Mouse (Mus musculus) liver, postnatal 0 days (tissue): ENCODE results near the gene Rpl18. TPM values are rescaled to one million over a fixed set of nuclear protein-coding genes. Genes with fewer than 3 reads are reported as not detected.

ENCODE experiments used
- ATAC-seq: fragments of 200-750 bp; cut with Nextera tagmentation; 2 replicates; pipeline ENCODE4 v1.8.0; 2017; ENCODE audit warnings: mild to moderate bottlenecking, moderate library complexity
- DNase-seq: peaks from one replicate; pipeline ENCODE4 v3.0.0-alpha.2; 2016
- H3K27ac ChIP-seq: fragments of 300-500 bp; sonication (generic); 2 replicates; pipeline ENCODE4 v1.5.1; 2014; ENCODE audit warnings: antibody characterized with exemption, moderate library complexity, mild to moderate bottlenecking, low read depth
- H3K27me3 ChIP-seq: fragments of 300-500 bp; sonication (generic); 2 replicates; pipeline ENCODE4 v1.6.1; 2014; ENCODE audit warnings: low read length, control low read depth, mixed read lengths; ENCODE audit not compliant: insufficient read depth
- H3K36me3 ChIP-seq: fragments of 300-500 bp; sonication (generic); replicated peaks from 2 replicates; pipeline ENCODE4 v1.6.1; 2014; ENCODE audit warnings: mild to moderate bottlenecking, control low read depth, low read length, moderate library complexity, mixed read lengths; ENCODE audit not compliant: insufficient read depth
- H3K4me1 ChIP-seq: fragments of 300-500 bp; sonication (generic); 2 replicates; pipeline ENCODE4 v1.6.1; 2014; ENCODE audit warnings: antibody characterized with exemption, mild to moderate bottlenecking, control low read depth; ENCODE audit not compliant: insufficient read depth
- H3K4me2 ChIP-seq: fragments of 300-500 bp; sonication (generic); 2 replicates; pipeline ENCODE4 v1.6.1; 2014; ENCODE audit warnings: low read depth, mild to moderate bottlenecking, low read length, moderate library complexity, mixed read lengths
- H3K4me3 ChIP-seq: fragments of 300-500 bp; sonication (generic); 2 replicates; pipeline ENCODE4 v1.5.1; 2014; ENCODE audit warnings: low read depth, low read length
- H3K9ac ChIP-seq: fragments of 300-500 bp; sonication (generic); replicated peaks from 2 replicates; pipeline ENCODE4 v1.6.1; 2014; ENCODE audit warnings: mild to moderate bottlenecking, moderate library complexity
- H3K9me3 ChIP-seq: fragments of 300-500 bp; sonication (generic); 2 replicates; pipeline ENCODE4 v1.6.1; 2016; ENCODE audit warnings: mild to moderate bottlenecking, control low read depth, low read length, mixed read lengths
- CTCF ChIP-seq: sonication (generic); IDR thresholded peaks from 2 replicates; pipeline ENCODE4 v1.5.1; 2016; ENCODE audit warnings: antibody characterized with exemption, low read depth
- EP300 ChIP-seq: IDR thresholded peaks from 2 replicates; pipeline ENCODE4 v1.6.1; 2016; ENCODE audit warnings: antibody characterized with exemption, low read depth, mild to moderate bottlenecking
- WGBS: fragments of 180-500 bp; shearing (Covaris S2); extraction: QIAGEN DNeasy Blood & Tissue Kit; methylation state at CpG from one replicate; pipeline ENCODE4 v1.1.7; 2014; ENCODE audit not compliant: insufficient replicate concordance; 5-methylcytosine and 5-hydroxymethylcytosine counted together
- polyA plus RNA-seq: library from polyadenylated mRNA; unstranded; fragments of >200 nt; fragmentation: Nextera tagmentation; extraction: Ambion mirVana; gene quantifications from 2 replicates; pipeline ENCODE4 v1.2.1, GENCODE M21; 2015

The Rpl18 gene
- polyA plus RNA-seq, 1 experiment from 2014 or later, result 494 TPM

DNA sequence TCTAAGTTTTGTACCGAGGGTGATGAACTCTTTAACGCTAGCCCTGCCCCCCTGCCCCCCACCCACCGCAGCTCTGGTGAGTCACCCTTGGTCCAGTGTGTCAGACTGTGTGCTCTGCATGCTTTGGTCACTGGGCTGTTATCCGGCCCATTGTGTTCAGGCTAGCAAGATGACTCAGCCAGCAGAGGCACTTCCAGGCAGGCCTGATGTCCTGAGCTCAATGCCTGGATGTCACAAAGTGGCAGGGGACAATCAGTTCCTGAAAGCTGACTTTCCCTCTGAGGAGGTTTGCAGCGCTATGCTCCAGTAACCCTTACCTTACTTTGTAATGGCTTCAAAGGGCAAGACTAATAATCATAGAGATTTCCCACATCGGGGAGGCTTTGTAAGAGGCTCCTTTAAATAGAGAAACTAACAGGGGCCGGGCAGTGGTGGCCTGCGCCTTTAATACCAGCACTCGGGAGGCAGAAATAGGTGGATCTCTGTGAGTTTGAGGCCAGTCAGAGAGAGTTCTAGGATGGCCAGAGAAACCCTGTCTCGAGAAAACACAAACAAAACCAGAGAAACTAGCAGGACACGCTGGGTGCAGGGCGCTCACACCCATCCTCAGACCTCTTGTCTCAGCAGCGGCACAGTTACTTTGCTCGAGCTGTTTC lies 35.2 kb upstream of the Rpl18 start:
- no peak overlapping the region for H3K4me3 ChIP-seq
- peaks cover 16% of the 10 kb centered on the region for H3K4me1 ChIP-seq
- no peak overlapping the region for H3K4me2 ChIP-seq
- WGBS, result 76% methylated on average over 14 of the region's 14 CpGs
- peak overlapping the region; percentile 60 for H3K27ac ChIP-seq
- H3K9ac ChIP-seq, result no peak overlapping the region
- DNase-seq (no peak), ATAC-seq (peak; percentile 73)
- TF ChIP-seq CTCF, result no peak
- peak; percentile 72 for TF ChIP-seq EP300
- H3K27me3 ChIP-seq, result no peaks in the 10 kb centered on the region
- H3K9me3 ChIP-seq, result no peaks in the 10 kb centered on the region
- no peaks in the 10 kb centered on the region for H3K36me3 ChIP-seq

DNA sequence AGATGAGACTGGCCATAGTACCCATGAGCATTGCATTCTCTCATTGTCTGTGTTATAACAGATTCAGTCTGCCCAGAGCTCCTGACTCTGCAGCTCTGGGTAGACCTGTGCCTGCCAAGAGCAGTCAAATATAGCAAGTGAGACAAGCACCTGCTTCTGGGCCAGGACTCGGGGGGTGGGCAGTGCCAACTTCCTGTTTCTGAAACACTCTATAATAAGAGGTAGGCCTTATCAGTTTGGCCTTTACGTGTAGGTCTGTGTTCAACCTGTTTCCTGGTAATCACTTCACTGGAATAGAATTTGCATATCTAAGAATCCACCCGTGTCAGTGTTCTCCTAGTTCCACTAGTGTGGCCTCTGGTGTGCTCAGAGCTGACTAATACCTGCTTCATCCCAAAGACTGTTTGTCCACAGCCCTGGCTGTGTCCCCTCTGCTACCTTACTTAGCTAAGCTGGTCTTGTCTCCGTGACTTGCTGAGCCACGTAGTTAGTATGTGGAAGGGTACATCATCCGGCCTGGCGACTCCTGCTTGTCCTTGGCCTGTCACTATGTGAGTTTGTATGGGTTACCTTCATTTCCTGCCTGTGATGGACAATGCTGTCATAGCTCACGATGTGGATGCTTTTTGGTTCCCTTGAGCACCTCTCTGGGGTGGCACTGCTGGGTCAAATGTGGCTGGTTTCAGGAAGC lies 34.1 kb upstream of the Rpl18 start:
- H3K36me3 ChIP-seq, result no peaks in the 10 kb centered on the region
- DNase-seq (no peak), ATAC-seq (0 out of 2 replicates have a peak, but pooled peaks have one; percentile 20)
- no peaks in the 10 kb centered on the region for H3K27me3 ChIP-seq
- WGBS, result 43% methylated on average over 8 of the region's 8 CpGs
- no peak overlapping the region for H3K9ac ChIP-seq
- TF ChIP-seq CTCF (no peak), EP300 (no peak)
- 0 out of 2 replicates have a peak overlapping the region, but pooled peaks have one; percentile 60 for H3K27ac ChIP-seq
- peaks cover 16% of the 10 kb centered on the region for H3K4me1 ChIP-seq
- no peaks in the 10 kb centered on the region for H3K9me3 ChIP-seq
- no peak overlapping the region for H3K4me3 ChIP-seq
- H3K4me2 ChIP-seq, result no peak overlapping the region

DNA sequence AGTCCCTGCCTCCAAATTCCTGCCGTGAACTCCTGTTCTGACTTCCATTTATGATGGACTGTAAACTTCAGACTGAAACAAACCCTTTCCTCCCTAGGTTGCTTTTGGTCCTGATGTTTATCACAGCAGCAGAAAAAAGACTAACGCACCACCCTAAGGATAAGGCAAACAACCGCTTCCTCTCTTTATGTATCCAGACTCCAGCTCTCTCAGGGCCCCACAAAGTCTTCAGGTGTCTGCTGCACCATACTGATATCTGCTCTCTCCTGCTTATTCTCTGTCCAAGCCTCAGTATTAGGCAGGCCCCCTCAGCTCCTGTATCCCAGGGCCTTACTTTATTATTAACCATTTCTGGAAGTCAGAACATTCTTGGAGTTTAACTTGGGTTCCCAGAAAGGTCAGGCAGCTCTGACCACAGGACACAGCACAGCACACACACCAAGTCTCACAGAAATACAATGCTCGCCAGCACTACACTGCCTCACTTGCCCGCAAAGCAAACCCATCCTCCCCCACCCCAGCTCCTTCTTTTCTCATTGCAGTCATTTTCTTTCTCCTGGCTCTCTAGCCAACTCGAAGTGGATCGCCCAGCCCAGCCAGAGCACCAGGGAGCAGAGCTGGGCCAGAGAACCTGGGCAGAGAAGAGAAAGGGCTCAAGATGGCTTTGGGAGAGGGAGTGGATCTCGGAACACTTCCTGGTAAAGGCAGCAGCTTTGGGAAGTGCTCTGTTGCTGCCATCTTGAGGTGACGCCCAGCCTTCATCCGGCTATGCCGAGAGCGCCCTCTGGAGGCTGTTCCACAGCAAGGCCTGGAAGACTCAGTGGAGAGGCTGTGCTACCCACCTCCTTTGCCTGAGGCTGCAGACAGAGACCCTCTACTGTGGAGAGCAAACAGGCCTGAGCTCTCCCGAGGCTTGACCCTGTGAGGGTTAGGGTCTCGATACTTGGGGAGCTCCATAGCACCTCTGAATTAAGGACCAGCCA lies 32.8 kb upstream of the Rpl18 start:
- DNase-seq (peak; percentile 89), ATAC-seq (peak; percentile 65)
- H3K4me2 ChIP-seq, result peak overlapping the region; percentile 59
- H3K9ac ChIP-seq, result peak overlapping the region; percentile 34; the same call in 1 of the 2 replicates
- no peaks in the 10 kb centered on the region for H3K27me3 ChIP-seq
- TF ChIP-seq CTCF, result peak; percentile 99
- TF ChIP-seq EP300, result no peak
- H3K27ac ChIP-seq, result 0 out of 2 replicates have a peak overlapping the region, but pooled peaks have one; percentile 22
- no peaks in the 10 kb centered on the region for H3K9me3 ChIP-seq
- H3K4me1 ChIP-seq, result peaks cover 16% of the 10 kb centered on the region
- peak overlapping the region; percentile 15; the same call in 1 of the 2 replicates for H3K4me3 ChIP-seq
- 26% methylated on average over 14 of the region's 14 CpGs for WGBS
- no peaks in the 10 kb centered on the region for H3K36me3 ChIP-seq

DNA sequence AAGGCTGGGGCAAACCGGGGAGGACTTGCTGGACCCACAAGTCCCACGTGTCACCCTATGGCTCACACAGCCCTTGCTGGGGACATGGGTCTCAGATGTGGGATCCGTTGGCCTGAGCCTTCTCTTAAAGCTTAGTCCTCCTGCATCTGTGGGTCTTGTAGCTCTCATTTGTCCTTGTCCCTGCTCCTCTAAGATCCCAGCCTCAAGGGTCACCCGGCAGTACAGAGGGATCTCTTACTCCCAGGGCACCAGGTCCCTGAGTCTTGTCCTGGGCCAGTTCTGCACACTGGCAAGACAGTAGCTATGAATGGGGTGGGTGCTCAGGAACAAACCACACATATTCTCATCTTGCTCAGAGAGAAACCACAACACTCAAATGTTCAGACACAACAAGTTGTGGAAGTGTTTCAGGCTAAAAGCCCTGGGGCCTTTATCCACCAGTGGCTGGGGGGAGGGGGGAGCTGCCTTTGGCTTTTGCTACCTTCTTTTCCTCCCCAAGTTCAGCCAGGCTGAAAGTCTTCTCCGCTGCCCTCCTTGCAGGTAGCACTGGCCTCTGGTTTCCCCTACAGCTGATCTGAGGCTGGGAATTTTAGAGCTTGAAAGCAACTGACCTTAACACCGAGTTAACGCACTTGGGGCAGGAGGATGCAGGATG lies 31.7 kb upstream of the Rpl18 start, which contains the start of gene Ntn5:
Gene Ntn5, plus strand, starts transcription at position 627 of the 655 bp plus-strand sequence.
- WGBS, result 69% methylated on average over 7 of the region's 7 CpGs
- H3K27ac ChIP-seq, result no peak within 1 kb of the TSS
- no peak for ATAC-seq
- no peaks in the 10 kb centered on the region for H3K27me3 ChIP-seq
- no peak within 1 kb of the TSS for H3K9ac ChIP-seq
- H3K4me3 ChIP-seq, result no peak within 1 kb of the TSS
- no peak for DNase-seq
- H3K9me3 ChIP-seq, result no peaks in the 10 kb centered on the region
- no peak within 1 kb of the TSS for H3K4me2 ChIP-seq
- peaks cover 16% of the 10 kb centered on the region for H3K4me1 ChIP-seq
- H3K36me3 ChIP-seq, result no peaks in the 10 kb centered on the region
- no peak for TF ChIP-seq EP300
- TF ChIP-seq CTCF, result no peak

DNA sequence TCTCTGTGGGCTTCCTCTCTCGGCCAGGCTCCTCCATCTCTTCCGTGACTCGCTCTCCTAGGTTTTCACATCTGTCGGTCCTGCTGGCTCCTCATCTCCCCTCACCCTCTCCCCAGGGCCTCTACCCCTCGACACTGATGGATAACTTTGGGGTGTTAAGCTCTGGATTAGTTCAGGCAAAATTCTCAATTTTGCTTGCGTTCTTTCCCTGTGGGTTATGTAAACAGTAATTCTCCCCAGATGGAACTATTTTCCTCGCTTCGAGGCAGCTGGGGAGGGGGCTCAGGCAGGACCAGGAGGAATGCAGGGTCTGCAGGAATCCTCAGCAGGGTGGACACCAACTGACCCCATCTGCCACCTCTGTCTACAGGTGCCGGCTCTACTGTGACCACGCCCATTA lies 29.4 kb upstream of the Rpl18 start:
- no peak overlapping the region for H3K4me3 ChIP-seq
- H3K9ac ChIP-seq, result no peak overlapping the region
- DNase-seq (no peak), ATAC-seq (no peak)
- H3K27me3 ChIP-seq, result no peaks in the 10 kb centered on the region
- H3K9me3 ChIP-seq, result no peaks in the 10 kb centered on the region
- H3K4me1 ChIP-seq, result peaks cover 13% of the 10 kb centered on the region
- WGBS, result 63% methylated on average over 10 of the region's 10 CpGs
- H3K4me2 ChIP-seq, result no peak overlapping the region
- no peaks in the 10 kb centered on the region for H3K36me3 ChIP-seq
- TF ChIP-seq EP300, result no peak
- no peak for TF ChIP-seq CTCF
- H3K27ac ChIP-seq, result no peak overlapping the region
